Mouse (Mus musculus) C2C12 (cell line): ENCODE results near the gene Gm45618. TPM values are rescaled to one million over a fixed set of nuclear protein-coding genes. Genes with fewer than 3 reads are reported as not detected.
A peak's percentile ranks its signal among the peaks of the same experiment; 100 is the strongest.

Experiments used
- H3K27me3 ChIP-seq: one replicate; pipeline ENCODE4 v1.6.1; 2011; ENCODE audit not compliant: control insufficient read depth, insufficient read depth, insufficient read length
- H3K36me3 ChIP-seq: one replicate; pipeline ENCODE4 v1.6.1; 2011; ENCODE audit not compliant: control insufficient read depth, insufficient read depth
- H3K4me3 ChIP-seq: one replicate; pipeline ENCODE4 v1.5.1; 2011; ENCODE audit warnings: mild to moderate bottlenecking, control low read depth; ENCODE audit not compliant: poor library complexity, insufficient read depth, severe bottlenecking
- H3K79me2 ChIP-seq: one replicate; pipeline ENCODE4 v1.6.1; 2011; ENCODE audit not compliant: control insufficient read depth, insufficient read depth
- H3K79me3 ChIP-seq: one replicate; pipeline ENCODE4 v1.6.1; 2011; ENCODE audit warnings: low read depth, control low read depth
- H3ac ChIP-seq: one replicate; pipeline ENCODE3; 2011; ENCODE audit warnings: low read depth; ENCODE audit not compliant: control insufficient read depth, insufficient read length
- CEBPB ChIP-seq: IDR thresholded peaks from one replicate; pipeline ENCODE4 v1.6.1; 2011; ENCODE audit warnings: low read depth, mild to moderate bottlenecking, control low read depth, moderate library complexity
- CTCF ChIP-seq: IDR thresholded peaks from one replicate; pipeline ENCODE4 v1.5.1; 2011; ENCODE audit not compliant: control insufficient read depth, insufficient read depth, insufficient read length
- FOSL1 ChIP-seq: IDR thresholded peaks from one replicate; pipeline ENCODE4 v1.8.0; 2011; ENCODE audit warnings: mild to moderate bottlenecking, low read length; ENCODE audit not compliant: poor library complexity, insufficient read depth, severe bottlenecking
- MAX ChIP-seq: IDR thresholded peaks from one replicate; pipeline ENCODE4 v1.6.1; 2011; ENCODE audit warnings: mild to moderate bottlenecking, control low read depth
- MYOD1 ChIP-seq: IDR thresholded peaks from one replicate; pipeline ENCODE4 v1.6.1; 2011; ENCODE audit warnings: low read depth; ENCODE audit not compliant: control insufficient read depth, insufficient read length
- MYOG ChIP-seq: IDR thresholded peaks from one replicate; pipeline ENCODE4 v1.6.1; 2011; ENCODE audit not compliant: control insufficient read depth, insufficient read length; ENCODE audit errors: extremely low read depth
- USF1 ChIP-seq: IDR thresholded peaks from one replicate; pipeline ENCODE4 v1.6.1; 2011; ENCODE audit warnings: low read depth, mild to moderate bottlenecking, control low read depth, moderate library complexity
- polyA plus RNA-seq: library from polyadenylated mRNA; unstranded; fragments of >200 nt; fragmentation: generic; extraction: Trizol; gene quantifications from one replicate; pipeline ENCODE4 v1.2.1, GENCODE M21; 2012; ENCODE audit warnings: missing spikeins

Gene Gm45618
- polyA plus RNA-seq, 1 experiment, result not detected

- Histone ChIP-seq H3K4me3 (no peak overlapping the region), H3K27me3 (no peaks in the 10 kb centered on the region), H3K79me2 (peaks cover 11% of the 10 kb centered on the region), H3K36me3 (peaks cover 24% of the 10 kb centered on the region), H3ac (peak overlapping the region; percentile 39), H3K79me3 (no peaks in the 10 kb centered on the region)
- TF ChIP-seq CTCF (no peak), CEBPB (no peak), FOSL1 (no peak), MAX (peak; percentile 50)
These were observed 36.8 kb downstream of the Gm45618 start for GRCm38 (mm10) chr7:142083588-142084317.

- no peak overlapping the region for H3K4me3 ChIP-seq
- TF ChIP-seq MYOG (no peak), MYOD1 (no peak), CTCF (no peak), CEBPB (no peak), MAX (no peak), USF1 (no peak)
- H3K79me3 ChIP-seq, result no peaks in the 10 kb centered on the region
- no peaks in the 10 kb centered on the region for H3K27me3 ChIP-seq
- H3K36me3 ChIP-seq, result peaks cover 24% of the 10 kb centered on the region
- no peak overlapping the region for H3ac ChIP-seq
- peaks cover 11% of the 10 kb centered on the region for H3K79me2 ChIP-seq
These were observed 37.9 kb downstream of the Gm45618 start for GRCm38 (mm10) chr7:142082607-142083006.

GRCm38 (mm10) chr7:142082179-142082578, 38.4 kb downstream of the Gm45618 start:
- Histone ChIP-seq H3ac (no peak overlapping the region), H3K79me3 (no peaks in the 10 kb centered on the region), H3K79me2 (peaks cover 11% of the 10 kb centered on the region), H3K27me3 (no peaks in the 10 kb centered on the region), H3K36me3 (peaks cover 24% of the 10 kb centered on the region), H3K4me3 (no peak overlapping the region)
- TF ChIP-seq CTCF (no peak), MYOD1 (no peak), FOSL1 (no peak), USF1 (no peak)

- Histone ChIP-seq H3K79me2 (peaks cover 11% of the 10 kb centered on the region), H3K4me3 (no peak overlapping the region), H3K79me3 (no peaks in the 10 kb centered on the region), H3K27me3 (no peaks in the 10 kb centered on the region), H3K36me3 (peaks cover 21% of the 10 kb centered on the region), H3ac (no peak overlapping the region)
- TF ChIP-seq CTCF (no peak), FOSL1 (no peak), MYOG (no peak), MAX (no peak), MYOD1 (no peak), USF1 (no peak), CEBPB (no peak)
These were observed 38.8 kb downstream of the Gm45618 start for GRCm38 (mm10) chr7:142081736-142082135.

GRCm38 (mm10) chr7:142080876-142081275, 39.7 kb downstream of the Gm45618 start:
- Histone ChIP-seq H3K27me3 (no peaks in the 10 kb centered on the region), H3K79me3 (no peaks in the 10 kb centered on the region), H3ac (no peak overlapping the region), H3K4me3 (no peak overlapping the region), H3K36me3 (peaks cover 20% of the 10 kb centered on the region), H3K79me2 (peaks cover 11% of the 10 kb centered on the region)
- TF ChIP-seq MAX, result no peak
- no peak for TF ChIP-seq FOSL1
- TF ChIP-seq MYOD1, result no peak
- TF ChIP-seq CEBPB, result no peak
- TF ChIP-seq USF1, result no peak
- no peak for TF ChIP-seq MYOG
- no peak for TF ChIP-seq CTCF

GRCm38 (mm10) chr7:142079365-142079764, 41.2 kb downstream of the Gm45618 start:
- H3K27me3 ChIP-seq, result no peaks in the 10 kb centered on the region
- H3ac ChIP-seq, result no peak overlapping the region
- peaks cover 14% of the 10 kb centered on the region for H3K36me3 ChIP-seq
- H3K79me3 ChIP-seq, result no peaks in the 10 kb centered on the region
- H3K4me3 ChIP-seq, result no peak overlapping the region
- TF ChIP-seq CTCF, result no peak
- TF ChIP-seq MAX, result no peak
- no peak for TF ChIP-seq MYOD1
- no peak for TF ChIP-seq FOSL1
- no peak for TF ChIP-seq USF1
- TF ChIP-seq CEBPB, result no peak
- TF ChIP-seq MYOG, result no peak
- H3K79me2 ChIP-seq, result peaks cover 11% of the 10 kb centered on the region
